Mouse (Mus musculus) C2C12 (cell line): ENCODE results near the gene Il20rb. TPM values are rescaled to one million over a fixed set of nuclear protein-coding genes. Genes with fewer than 3 reads are reported as not detected.

Source experiments
- H3K27me3 ChIP-seq: one replicate; pipeline ENCODE4 v1.6.1; 2011; ENCODE audit not compliant: control insufficient read depth, insufficient read depth, insufficient read length
- H3K36me3 ChIP-seq: one replicate; pipeline ENCODE4 v1.6.1; 2011; ENCODE audit not compliant: control insufficient read depth, insufficient read depth
- H3K4me3 ChIP-seq: one replicate; pipeline ENCODE4 v1.5.1; 2011; ENCODE audit warnings: mild to moderate bottlenecking, control low read depth; ENCODE audit not compliant: poor library complexity, insufficient read depth, severe bottlenecking
- H3K79me2 ChIP-seq: one replicate; pipeline ENCODE4 v1.6.1; 2011; ENCODE audit not compliant: control insufficient read depth, insufficient read depth
- H3K79me3 ChIP-seq: one replicate; pipeline ENCODE4 v1.6.1; 2011; ENCODE audit warnings: low read depth, control low read depth
- H3ac ChIP-seq: one replicate; pipeline ENCODE3; 2011; ENCODE audit warnings: low read depth; ENCODE audit not compliant: control insufficient read depth, insufficient read length
- CEBPB ChIP-seq: IDR thresholded peaks from one replicate; pipeline ENCODE4 v1.6.1; 2011; ENCODE audit warnings: low read depth, mild to moderate bottlenecking, control low read depth, moderate library complexity
- CTCF ChIP-seq: IDR thresholded peaks from one replicate; pipeline ENCODE4 v1.5.1; 2011; ENCODE audit not compliant: control insufficient read depth, insufficient read depth, insufficient read length
- FOSL1 ChIP-seq: IDR thresholded peaks from one replicate; pipeline ENCODE4 v1.8.0; 2011; ENCODE audit warnings: mild to moderate bottlenecking, low read length; ENCODE audit not compliant: poor library complexity, insufficient read depth, severe bottlenecking
- MAX ChIP-seq: IDR thresholded peaks from one replicate; pipeline ENCODE4 v1.6.1; 2011; ENCODE audit warnings: mild to moderate bottlenecking, control low read depth
- MYOD1 ChIP-seq: IDR thresholded peaks from one replicate; pipeline ENCODE4 v1.6.1; 2011; ENCODE audit warnings: low read depth; ENCODE audit not compliant: control insufficient read depth, insufficient read length
- MYOG ChIP-seq: IDR thresholded peaks from one replicate; pipeline ENCODE4 v1.6.1; 2011; ENCODE audit not compliant: control insufficient read depth, insufficient read length; ENCODE audit errors: extremely low read depth
- USF1 ChIP-seq: IDR thresholded peaks from one replicate; pipeline ENCODE4 v1.6.1; 2011; ENCODE audit warnings: low read depth, mild to moderate bottlenecking, control low read depth, moderate library complexity
- polyA plus RNA-seq: library from polyadenylated mRNA; unstranded; fragments of >200 nt; fragmentation: generic; extraction: Trizol; gene quantifications from one replicate; pipeline ENCODE4 v1.2.1, GENCODE M21; 2012; ENCODE audit warnings: missing spikeins

Gene Il20rb
- polyA plus RNA-seq, 1 experiment, result 0.35 TPM

- H3K36me3 ChIP-seq, result no peaks in the 10 kb centered on the region
- H3K27me3 ChIP-seq, result no peaks in the 10 kb centered on the region
- H3K79me3 ChIP-seq, result no peaks in the 10 kb centered on the region
- TF ChIP-seq CEBPB (peak; percentile 60), MYOD1 (no peak), USF1 (no peak), MAX (no peak), FOSL1 (no peak), CTCF (peak; percentile 6), MYOG (no peak)
- no peaks in the 10 kb centered on the region for H3K79me2 ChIP-seq
- peak overlapping the region; percentile 68 for H3ac ChIP-seq
- peak overlapping the region; percentile 14 for H3K4me3 ChIP-seq
These were observed 32.5 kb downstream of the Il20rb start for GRCm38 (mm10) chr9:100453944-100454663.

GRCm38 (mm10) chr9:100452432-100452831 is 34.2 kb downstream of the Il20rb start:
- H3K36me3 ChIP-seq, result no peaks in the 10 kb centered on the region
- no peaks in the 10 kb centered on the region for H3K27me3 ChIP-seq
- H3K79me3 ChIP-seq, result no peaks in the 10 kb centered on the region
- no peaks in the 10 kb centered on the region for H3K79me2 ChIP-seq
- TF ChIP-seq CTCF, result no peak
- TF ChIP-seq MAX, result no peak
- no peak for TF ChIP-seq MYOD1
- no peak for TF ChIP-seq CEBPB
- no peak for TF ChIP-seq USF1
- no peak for TF ChIP-seq FOSL1
- TF ChIP-seq MYOG, result no peak
- H3ac ChIP-seq, result no peak overlapping the region
- H3K4me3 ChIP-seq, result no peak overlapping the region

GRCm38 (mm10) chr9:100446059-100446686 is 40.4 kb downstream of the Il20rb start:
- Histone ChIP-seq H3K27me3 (no peaks in the 10 kb centered on the region), H3K79me2 (no peaks in the 10 kb centered on the region), H3K79me3 (no peaks in the 10 kb centered on the region), H3ac (no peak overlapping the region), H3K36me3 (no peaks in the 10 kb centered on the region), H3K4me3 (peak overlapping the region; percentile 18)
- TF ChIP-seq CTCF, result peak; percentile 32
- no peak for TF ChIP-seq MYOG
- TF ChIP-seq CEBPB, result no peak

DNA sequence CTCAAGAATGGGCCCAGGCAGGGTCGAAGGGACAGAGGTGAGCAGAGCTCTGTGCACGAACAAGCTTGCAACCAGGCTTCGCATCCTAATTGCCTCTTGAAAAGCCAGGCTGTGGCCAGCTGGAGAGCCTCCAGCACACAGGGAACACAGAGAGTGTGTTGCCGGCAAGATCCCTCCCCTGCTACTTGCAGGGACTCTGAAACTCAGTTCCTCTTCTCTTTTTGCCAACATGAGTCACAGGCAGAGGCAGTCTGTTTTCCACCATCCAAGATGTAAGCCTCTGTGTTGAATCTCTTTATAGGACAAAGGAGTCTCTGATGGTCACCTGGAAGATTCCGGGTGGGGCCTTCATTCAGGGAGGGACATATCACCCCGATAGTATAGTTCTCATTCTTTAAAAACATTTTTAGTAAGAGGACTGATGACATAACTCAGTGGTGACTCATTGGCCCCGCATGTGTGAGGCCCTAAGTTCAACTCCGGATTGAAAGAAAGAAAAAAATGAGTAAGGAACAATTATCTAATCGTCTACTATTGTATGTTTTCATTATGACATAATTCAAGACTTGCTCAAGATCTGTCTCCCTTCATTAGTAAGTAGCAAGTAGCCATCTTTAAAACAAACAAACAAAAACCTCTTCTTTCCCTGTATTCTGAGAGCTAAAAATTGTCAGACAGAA is 46.3 kb downstream of the Il20rb start:
- H3K27me3 ChIP-seq, result no peaks in the 10 kb centered on the region
- TF ChIP-seq CTCF, result no peak
- TF ChIP-seq FOSL1, result peak; percentile 36

DNA sequence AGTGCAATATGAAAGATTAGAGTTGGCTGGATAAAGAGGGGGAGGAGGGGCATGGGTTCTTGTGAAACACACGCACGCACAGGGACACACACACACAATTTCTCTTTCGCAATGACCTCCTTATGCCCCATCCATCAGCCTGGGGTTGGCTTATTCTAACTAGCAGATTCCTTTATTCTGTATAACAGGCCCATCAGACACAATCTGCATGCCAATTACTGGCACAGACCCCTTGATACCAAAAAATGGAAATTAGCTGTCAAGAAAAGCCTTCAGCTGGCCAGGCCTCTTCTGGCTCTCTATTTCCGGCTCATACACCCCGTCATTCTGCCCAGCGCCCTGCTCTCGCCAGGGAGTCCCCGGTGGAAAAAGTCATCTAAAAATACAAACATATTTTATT is 47.1 kb downstream of the Il20rb start:
- TF ChIP-seq MYOD1, result no peak
- peak; percentile 27 for TF ChIP-seq CEBPB
- TF ChIP-seq MAX, result no peak
- no peak for TF ChIP-seq MYOG
- TF ChIP-seq USF1, result no peak
- TF ChIP-seq FOSL1, result no peak
- no peak for TF ChIP-seq CTCF
- Histone ChIP-seq H3ac (no peak overlapping the region), H3K79me3 (no peaks in the 10 kb centered on the region), H3K4me3 (no peak overlapping the region), H3K79me2 (no peaks in the 10 kb centered on the region), H3K27me3 (no peaks in the 10 kb centered on the region), H3K36me3 (no peaks in the 10 kb centered on the region)

More for the DNA sequence above, 46.3 kb downstream of the Il20rb start:
- Histone ChIP-seq H3K36me3 (no peaks in the 10 kb centered on the region), H3K4me3 (no peak overlapping the region), H3K79me2 (no peaks in the 10 kb centered on the region), H3K79me3 (no peaks in the 10 kb centered on the region), H3ac (no peak overlapping the region)
